Mouse (Mus musculus) spleen, adult 18-20 months (tissue): Measurements from ENCODE around the gene Mctp2.

Experiments
- DNase-seq, 2 experiments: peaks; one replicate each; pipeline ENCODE4 v3.0.0; 2022; ENCODE audit warnings: mixed read lengths in 2 of 2

The Mctp2 gene

DNA sequence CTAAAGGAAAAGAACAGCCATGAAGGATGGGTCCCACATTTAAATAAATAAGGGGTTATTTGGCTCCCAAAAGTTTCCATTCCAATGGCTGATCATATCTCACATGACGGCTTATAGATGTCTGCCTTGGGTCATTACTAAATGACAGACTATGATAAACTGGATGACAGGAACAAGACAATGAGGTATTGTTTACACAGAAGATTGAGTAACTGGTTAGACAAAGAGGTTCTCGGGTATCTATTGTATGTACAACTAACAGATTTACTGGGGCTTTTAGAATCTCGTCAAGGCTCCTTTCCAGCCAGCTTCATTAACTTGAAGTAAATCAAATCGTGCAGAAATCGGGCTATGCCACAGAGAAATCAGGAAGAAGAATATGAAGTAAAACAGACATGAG is 227.5 kb downstream of the Mctp2 start:
- DNase-seq: no peak

DNA sequence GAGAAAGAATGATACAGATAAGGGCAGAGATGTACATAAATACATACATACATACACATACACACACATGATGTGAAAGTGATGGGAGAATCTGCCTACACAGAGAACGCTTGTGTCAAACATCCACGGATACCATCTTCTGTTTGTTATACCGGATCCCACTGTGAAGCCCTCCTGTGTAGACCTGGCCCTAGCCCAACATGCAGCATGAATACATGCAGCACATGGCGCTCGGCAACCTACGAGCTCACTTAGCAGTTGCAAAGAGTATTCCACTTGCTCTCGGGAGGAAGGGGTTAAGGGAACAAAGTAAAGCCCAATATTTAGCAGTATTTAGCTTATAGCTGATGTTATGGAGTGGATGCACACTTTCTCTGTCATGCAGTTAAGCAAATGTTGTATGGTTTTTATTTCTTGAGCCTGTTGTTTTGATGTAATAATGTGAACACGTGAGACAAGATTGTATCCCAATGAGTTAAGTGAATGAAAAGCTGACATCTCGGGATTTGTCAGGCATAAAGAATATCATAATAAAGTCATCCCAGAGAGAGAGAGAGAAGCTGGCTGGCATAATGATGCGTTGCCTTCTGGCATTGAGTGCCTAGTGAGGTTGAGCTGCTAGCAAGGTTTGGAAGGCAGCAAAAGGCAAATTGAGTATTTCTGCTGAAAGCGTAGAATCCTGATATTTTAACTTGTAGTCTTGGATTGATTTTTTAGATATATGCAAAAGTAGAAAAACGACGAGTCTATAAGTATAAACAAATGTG is 234.8 kb downstream of the Mctp2 start:
- DNase-seq: no peak

DNA sequence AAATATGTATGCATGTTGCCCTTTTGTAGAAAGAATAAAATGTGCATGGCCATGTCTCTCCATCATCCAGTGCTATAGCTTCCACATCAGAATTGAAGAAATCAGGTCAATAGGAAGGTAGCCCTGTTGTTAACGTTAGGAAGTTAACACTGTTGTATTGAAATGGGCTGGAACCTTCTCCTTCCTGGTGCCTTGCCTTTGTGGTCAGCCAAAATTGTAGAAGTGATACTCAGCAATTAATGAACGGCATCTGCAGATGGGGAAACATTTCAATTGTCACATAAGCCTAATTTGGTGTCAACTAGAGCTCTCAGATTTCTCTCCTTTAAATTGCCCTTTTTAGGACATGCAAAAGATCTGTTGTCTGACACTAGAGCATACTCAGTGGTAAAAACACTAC is 238.0 kb downstream of the Mctp2 start:
- DNase-seq: no peak

DNA sequence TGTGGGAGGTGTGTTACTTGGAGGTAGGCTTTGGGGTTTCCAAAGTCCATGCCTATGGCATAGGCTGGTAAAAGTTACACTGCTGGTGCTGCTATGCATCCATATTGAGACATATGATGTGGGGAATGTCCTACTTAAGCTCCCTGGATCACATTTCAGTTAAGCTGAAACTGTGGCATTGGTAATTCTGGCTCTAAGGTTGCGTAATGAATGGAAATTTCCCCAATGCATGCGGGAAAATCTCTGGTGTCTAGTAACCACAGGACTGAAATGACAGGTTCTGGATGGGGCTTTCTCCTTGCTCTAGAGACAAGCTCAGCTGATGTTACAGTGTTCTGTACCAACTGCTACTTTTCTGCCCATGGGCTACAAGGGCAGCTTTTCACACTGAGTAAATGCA is 240.1 kb downstream of the Mctp2 start:
- DNase-seq: no peak

DNA sequence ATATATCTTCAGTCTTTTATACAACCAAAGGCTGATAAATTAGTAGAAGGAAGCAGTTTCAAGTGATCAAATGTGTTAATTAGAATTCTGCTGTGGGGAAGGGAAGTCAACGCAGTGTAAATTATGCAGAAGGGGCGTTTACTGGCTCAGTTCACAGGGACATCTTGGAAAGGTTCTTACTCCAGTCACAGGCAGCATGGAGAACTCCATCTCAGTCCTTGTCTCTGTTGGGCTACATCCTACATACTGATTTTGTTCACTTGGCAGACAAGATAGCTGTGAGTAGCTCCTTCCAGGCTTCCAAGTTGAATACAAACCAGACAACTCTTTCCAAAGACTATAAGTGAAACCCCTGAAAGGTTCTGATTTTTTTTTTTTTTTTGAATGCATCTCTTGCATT is 254.6 kb downstream of the Mctp2 start:
- no peak for DNase-seq

DNA sequence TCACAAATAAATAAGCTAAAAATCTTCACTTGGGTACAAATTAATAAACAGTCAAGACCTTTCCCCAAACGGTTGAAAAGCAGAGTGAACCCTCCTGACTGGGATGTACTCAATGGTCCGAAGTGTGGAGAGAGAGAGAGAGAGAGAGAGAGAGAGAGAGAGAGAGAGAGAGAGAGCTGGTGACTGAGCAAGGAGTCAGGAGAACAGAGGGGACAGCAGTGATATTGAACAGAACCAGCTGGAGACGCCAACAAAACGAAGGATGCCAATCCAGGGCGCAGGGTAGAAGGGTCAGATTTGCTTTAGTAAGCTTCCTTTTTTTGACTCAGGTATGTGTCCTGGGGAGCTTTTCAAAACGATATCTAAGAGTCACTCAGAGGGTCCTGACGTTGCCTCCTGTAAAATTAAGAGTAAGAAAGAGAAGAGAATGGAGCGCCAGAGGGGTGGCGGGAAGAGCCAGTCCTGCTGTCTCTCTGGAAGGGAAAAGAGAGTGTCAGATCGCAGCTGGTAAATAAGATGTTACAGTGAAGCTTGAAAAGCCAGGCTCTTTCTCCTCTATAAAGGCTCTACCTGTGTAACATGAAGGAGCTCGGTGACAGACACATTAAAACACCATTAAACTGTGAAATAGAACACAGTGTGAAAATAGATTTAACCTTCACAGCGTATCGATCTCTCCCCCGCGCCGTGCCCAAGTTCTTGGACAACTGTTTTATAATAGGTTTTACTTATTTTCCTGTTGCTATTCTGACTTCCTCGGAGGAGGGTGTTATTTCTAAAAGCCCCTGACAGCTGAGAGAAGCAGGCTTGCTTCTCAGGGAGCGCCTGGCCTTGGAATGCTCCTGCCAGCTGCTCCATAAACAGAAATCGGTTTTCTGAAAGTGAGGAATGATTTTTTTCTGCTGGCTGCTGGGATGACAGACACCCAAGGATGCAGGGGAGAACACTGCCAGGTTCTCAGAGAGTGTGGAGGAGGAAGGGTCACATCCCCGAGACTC is 258.5 kb downstream of the Mctp2 start:
- no peak for DNase-seq
